Mouse (Mus musculus): ENCODE results near the gene Tulp2. TPM values are rescaled to one million over a fixed set of nuclear protein-coding genes. Genes with fewer than 3 reads are reported as not detected.
A peak's percentile ranks its signal among the peaks of the same experiment; 100 is the strongest.
"Not testable (repeated sequence)": the region's sequence is repeated elsewhere in the genome, so short reads cannot be mapped to it uniquely, and the experiment has no call there.

Gene Tulp2
- polyA plus RNA-seq, 1 experiment: 0.04 TPM

- peaks cover 6% of the 10 kb centered on the region; the same call in 1 of the 2 replicates for H3K4me1 ChIP-seq (ENCODE audit: control insufficient read depth, insufficient read depth, insufficient read length)
- no peak overlapping the region for H3K27ac ChIP-seq (ENCODE audit: insufficient read depth, low read length)
- no peak for DNase-seq (ENCODE audit: low read depth in 1 of 2, low spot score in 2 of 2)
- TF ChIP-seq POLR2A (IDR thresholded peaks at IDR 0.05; ENCODE audit: low read depth, low read length) (no peak), CTCF (IDR thresholded peaks at IDR 0.05; ENCODE audit: extremely low read depth, insufficient read depth, insufficient read length, insufficient replicate concordance) (no peak)
- H3K4me3 ChIP-seq (ENCODE audit: extremely low read depth, insufficient read depth, insufficient read length): no peak overlapping the region
- H3K36me3 ChIP-seq (ENCODE audit: control insufficient read depth, insufficient read depth, low read length): peaks cover 15% of the 10 kb centered on the region
- no peaks in the 10 kb centered on the region for H3K27me3 ChIP-seq (ENCODE audit: control insufficient read depth, insufficient read depth, low read length)
- WGBS: 96% methylated on average over 15 of the region's 15 CpGs
These were observed 26.7 kb upstream of the Tulp2 start for GRCm38 (mm10) chr7:45454971-45455370.

GRCm38 (mm10) chr7:45455932-45456696, 25.6 kb upstream of the Tulp2 start:
- peaks cover 6% of the 10 kb centered on the region; the same call in 1 of the 2 replicates for H3K4me1 ChIP-seq (ENCODE audit: control insufficient read depth, insufficient read depth, insufficient read length)
- no peak overlapping the region for H3K4me3 ChIP-seq (ENCODE audit: extremely low read depth, insufficient read depth, insufficient read length)
- 85% methylated on average over 13 of the region's 13 CpGs for WGBS
- peaks cover 15% of the 10 kb centered on the region for H3K36me3 ChIP-seq (ENCODE audit: control insufficient read depth, insufficient read depth, low read length)
- no peak for DNase-seq (ENCODE audit: low read depth in 1 of 2, low spot score in 2 of 2)
- TF ChIP-seq POLR2A (IDR thresholded peaks at IDR 0.05; ENCODE audit: low read depth, low read length): no peak
- TF ChIP-seq CTCF (IDR thresholded peaks at IDR 0.05; ENCODE audit: extremely low read depth, insufficient read depth, insufficient read length, insufficient replicate concordance): no peak
- no peaks in the 10 kb centered on the region for H3K27me3 ChIP-seq (ENCODE audit: control insufficient read depth, insufficient read depth, low read length)
- H3K27ac ChIP-seq (ENCODE audit: insufficient read depth, low read length): no peak overlapping the region

GRCm38 (mm10) chr7:45456721-45457203, 24.9 kb upstream of the Tulp2 start:
- no peak for DNase-seq (ENCODE audit: low read depth in 1 of 2, low spot score in 2 of 2)
- no peak overlapping the region for H3K4me3 ChIP-seq (ENCODE audit: extremely low read depth, insufficient read depth, insufficient read length)
- WGBS: 64% methylated on average over 9 of the region's 9 CpGs
- H3K4me1 ChIP-seq (ENCODE audit: control insufficient read depth, insufficient read depth, insufficient read length): peaks cover 6% of the 10 kb centered on the region; the same call in 1 of the 2 replicates
- H3K27ac ChIP-seq (ENCODE audit: insufficient read depth, low read length): peak overlapping the region; percentile 4
- TF ChIP-seq POLR2A (IDR thresholded peaks at IDR 0.05; ENCODE audit: low read depth, low read length) (no peak), CTCF (IDR thresholded peaks at IDR 0.05; ENCODE audit: extremely low read depth, insufficient read depth, insufficient read length, insufficient replicate concordance) (no peak)
- H3K27me3 ChIP-seq (ENCODE audit: control insufficient read depth, insufficient read depth, low read length): no peaks in the 10 kb centered on the region
- peaks cover 17% of the 10 kb centered on the region for H3K36me3 ChIP-seq (ENCODE audit: control insufficient read depth, insufficient read depth, low read length)

- Histone ChIP-seq H3K27me3 (ENCODE audit: control insufficient read depth, insufficient read depth, low read length) (no peaks in the 10 kb centered on the region), H3K4me1 (ENCODE audit: control insufficient read depth, insufficient read depth, insufficient read length) (peaks cover 6% of the 10 kb centered on the region; the same call in 1 of the 2 replicates), H3K27ac (ENCODE audit: insufficient read depth, low read length) (peak overlapping the region; percentile 31), H3K36me3 (ENCODE audit: control insufficient read depth, insufficient read depth, low read length) (peaks cover 20% of the 10 kb centered on the region), H3K4me3 (ENCODE audit: extremely low read depth, insufficient read depth, insufficient read length) (peak overlapping the region; percentile 18; the same call in 1 of the 2 replicates)
- TF ChIP-seq POLR2A (IDR thresholded peaks at IDR 0.05; ENCODE audit: low read depth, low read length) (no peak), CTCF (IDR thresholded peaks at IDR 0.05; ENCODE audit: extremely low read depth, insufficient read depth, insufficient read length, insufficient replicate concordance) (no peak)
- WGBS: 41% methylated on average over 10 of the region's 10 CpGs
- peak; percentile 38 to 52 for DNase-seq (ENCODE audit: low read depth in 1 of 2, low spot score in 2 of 2)
These were observed 24.2 kb upstream of the Tulp2 start for GRCm38 (mm10) chr7:45457204-45458060.

- peak overlapping the region; percentile 87 for H3K27ac ChIP-seq (ENCODE audit: insufficient read depth, low read length)
- H3K36me3 ChIP-seq (ENCODE audit: control insufficient read depth, insufficient read depth, low read length): peaks cover 28% of the 10 kb centered on the region
- 1% methylated on average over 43 of the region's 43 CpGs for WGBS
- peak; percentile 52 to 78 for DNase-seq (ENCODE audit: low read depth in 1 of 2, low spot score in 2 of 2)
- TF ChIP-seq CTCF (IDR thresholded peaks at IDR 0.05; ENCODE audit: extremely low read depth, insufficient read depth, insufficient read length, insufficient replicate concordance) (no peak), POLR2A (IDR thresholded peaks at IDR 0.05; ENCODE audit: low read depth, low read length) (peak; percentile 19; the same call in 1 of the 2 replicates)
- H3K4me3 ChIP-seq (ENCODE audit: extremely low read depth, insufficient read depth, insufficient read length): peak overlapping the region; percentile 84
- H3K27me3 ChIP-seq (ENCODE audit: control insufficient read depth, insufficient read depth, low read length): no peaks in the 10 kb centered on the region
- peaks cover 6% of the 10 kb centered on the region; the same call in 1 of the 2 replicates for H3K4me1 ChIP-seq (ENCODE audit: control insufficient read depth, insufficient read depth, insufficient read length)
These were observed 22.7 kb upstream of the Tulp2 start for GRCm38 (mm10) chr7:45458748-45459563.

GRCm38 (mm10) chr7:45459564-45460140, 22.0 kb upstream of the Tulp2 start, which contains the start of gene Ftl1:
Ftl1 (minus strand) TSS chr7:45459884.
- peak within 1 kb of the TSS; percentile 87 for H3K27ac ChIP-seq (ENCODE audit: insufficient read depth, low read length)
- H3K27me3 ChIP-seq (ENCODE audit: control insufficient read depth, insufficient read depth, low read length); H3K4me1 ChIP-seq (ENCODE audit: control insufficient read depth, insufficient read depth, insufficient read length): not testable (repeated sequence)
- DNase-seq (ENCODE audit: low read depth in 1 of 2, low spot score in 2 of 2): peak; percentile 94 to 96
- WGBS: under 1% methylated on average over 37 of the region's 37 CpGs
- peak; percentile 87 for TF ChIP-seq POLR2A (IDR thresholded peaks at IDR 0.05; ENCODE audit: low read depth, low read length)
- H3K4me3 ChIP-seq (ENCODE audit: extremely low read depth, insufficient read depth, insufficient read length): peak within 1 kb of the TSS; percentile 84
- H3K36me3 ChIP-seq (ENCODE audit: control insufficient read depth, insufficient read depth, low read length): peaks cover 29% of the 10 kb centered on the region
